Mouse (Mus musculus) erythroblast, embryonic 14.5 days (primary cell): ENCODE measurements around the gene Ccdc13.

Experiments
- GATA1 ChIP-seq: IDR thresholded peaks from 2 replicates; pipeline ENCODE4 v1.6.1; 2012; ENCODE audit warnings: low read length, inconsistent platforms, mixed read lengths
- TAL1 ChIP-seq: IDR thresholded peaks from 3 replicates; pipeline ENCODE4 v1.6.1; 2012; ENCODE audit warnings: low read length, inconsistent platforms, mixed read lengths

- TF ChIP-seq TAL1 = no peak
- TF ChIP-seq GATA1 = no peak
These were observed 36.5 kb downstream of the Ccdc13 start for GRCm38 (mm10) chr9:121802747-121803146.
